Mouse (Mus musculus) ES-E14 (cell line): ENCODE measurements around the gene Gfi1b.

ENCODE experiments used
- HCFC1 ChIP-seq: IDR thresholded peaks from 2 replicates; pipeline ENCODE4 v1.6.1; 2012; ENCODE audit warnings: low read length, inconsistent platforms, borderline replicate concordance; ENCODE audit not compliant: insufficient read depth
- MAFK ChIP-seq: IDR thresholded peaks from 2 replicates; pipeline ENCODE4 v1.6.1; 2014; ENCODE audit warnings: mild to moderate bottlenecking, low read depth, low read length, inconsistent platforms; ENCODE audit not compliant: insufficient read depth
- ZC3H11A ChIP-seq: IDR thresholded peaks from 2 replicates; pipeline ENCODE4 v1.6.1; 2012; ENCODE audit warnings: low read depth, mild to moderate bottlenecking, inconsistent platforms, low read length, borderline replicate concordance
- ZNF384 ChIP-seq: IDR thresholded peaks from 2 replicates; pipeline ENCODE4 v1.6.1; 2012; ENCODE audit warnings: low read depth, low read length, inconsistent platforms

- TF ChIP-seq MAFK: no peak
- TF ChIP-seq ZC3H11A: no peak
- TF ChIP-seq HCFC1: no peak
- no peak for TF ChIP-seq ZNF384
Observed at GRCm38 (mm10) chr2:28596998-28597397, 24.8 kb downstream of the Gfi1b start.
